Mouse (Mus musculus): ENCODE results near the gene Hspg2. TPM values are rescaled to one million over a fixed set of nuclear protein-coding genes. Genes with fewer than 3 reads are reported as not detected.

Gene Hspg2
- polyA plus RNA-seq, 1 experiment from 2014 or later, result 56.3 TPM

DNA sequence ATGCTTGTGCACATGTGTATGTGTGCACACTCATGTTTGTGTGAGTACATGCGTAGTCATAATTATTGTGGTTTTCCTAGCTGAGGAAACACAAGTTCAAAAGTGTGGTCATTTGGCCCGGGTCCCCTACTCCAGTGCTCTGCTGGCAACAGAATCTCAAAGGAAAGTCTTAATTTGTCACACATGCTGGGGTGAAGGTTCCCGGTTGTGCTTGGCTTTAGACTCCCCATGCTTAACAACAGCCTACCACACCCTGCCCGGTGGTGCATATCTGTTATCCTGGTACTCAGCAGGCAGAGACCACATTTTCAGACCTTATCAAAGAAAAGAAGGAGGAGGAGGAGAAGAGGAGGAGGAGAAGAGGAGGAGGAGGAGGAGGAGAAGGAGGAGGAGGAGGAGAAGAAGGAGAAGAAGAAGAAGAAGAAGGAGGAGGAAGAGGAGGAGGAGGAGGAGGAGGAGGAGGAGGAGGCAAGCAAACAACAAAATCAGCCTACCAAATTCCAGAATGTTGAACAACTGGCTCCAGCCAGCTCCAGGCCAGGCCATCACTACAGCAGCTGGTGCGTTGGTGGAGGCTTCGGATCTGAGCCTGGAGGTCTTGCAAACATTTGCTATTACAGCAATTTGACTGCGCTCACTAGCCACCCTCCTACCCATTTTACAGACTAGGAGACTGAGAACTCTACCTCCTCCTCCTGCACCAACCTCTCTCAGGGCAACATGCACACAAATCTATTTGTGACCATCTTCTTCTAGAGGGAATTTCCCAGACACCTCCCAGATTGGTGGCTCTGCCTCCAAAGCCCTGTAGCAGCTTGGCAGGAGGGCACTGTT, 21.0 kb upstream of the Hspg2 start:
- WGBS, result 49% methylated on average over 7 of the region's 7 CpGs
- Histone ChIP-seq H3K27ac (ENCODE audit: low read length) (peak overlapping the region; percentile 82), H3K27me3 (ENCODE audit: control insufficient read depth, insufficient read depth, low read length) (no peaks in the 10 kb centered on the region), H3K9ac (ENCODE audit: low read length) (0 out of 2 replicates have a peak overlapping the region, but pooled peaks have one; percentile 44), H3K36me3 (ENCODE audit: control insufficient read depth, insufficient read depth) (no peaks in the 10 kb centered on the region), H3K4me3 (ENCODE audit: low read length) (no peak overlapping the region), H3K9me3 (replicated peaks; ENCODE audit: control insufficient read depth, low read length) (no peaks in the 10 kb centered on the region), H3K4me2 (ENCODE audit: low read depth, low read length) (peak overlapping the region; percentile 39), H3K4me1 (ENCODE audit: control insufficient read depth, insufficient read depth, low read length) (peaks cover 26% of the 10 kb centered on the region)
- ATAC-seq (replicated peaks; ENCODE audit: extremely low read depth, insufficient read depth, low FRiP score), result no peak

DNA sequence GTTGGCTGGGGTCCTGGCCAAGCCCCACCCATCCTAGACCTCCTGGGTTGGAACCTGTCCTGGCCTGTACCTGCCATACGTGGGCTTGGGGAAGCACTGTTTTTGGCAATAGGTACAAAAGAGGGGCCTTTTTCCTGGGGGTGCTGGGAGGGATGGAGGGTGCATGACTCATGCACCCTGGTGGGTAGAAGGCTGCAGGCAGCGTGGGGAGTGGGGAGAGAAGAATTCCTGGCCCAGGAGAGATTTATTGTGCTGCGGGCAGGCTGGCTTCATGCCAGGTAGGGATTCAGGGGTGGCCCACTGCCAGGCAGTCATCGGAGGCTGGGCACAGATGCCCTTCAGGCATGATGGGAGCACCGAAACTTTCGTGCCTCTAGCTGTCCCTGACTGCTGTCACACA, 20.4 kb upstream of the Hspg2 start:
- H3K4me2 ChIP-seq (ENCODE audit: low read depth, low read length), result peak overlapping the region; percentile 39
- peak; percentile 65 for ATAC-seq (replicated peaks; ENCODE audit: extremely low read depth, insufficient read depth, low FRiP score)
- no peak overlapping the region for H3K4me3 ChIP-seq (ENCODE audit: low read length)
- H3K27me3 ChIP-seq (ENCODE audit: control insufficient read depth, insufficient read depth, low read length), result no peaks in the 10 kb centered on the region
- H3K4me1 ChIP-seq (ENCODE audit: control insufficient read depth, insufficient read depth, low read length), result peaks cover 26% of the 10 kb centered on the region
- H3K9me3 ChIP-seq (replicated peaks; ENCODE audit: control insufficient read depth, low read length), result no peaks in the 10 kb centered on the region
- peak overlapping the region; percentile 44 for H3K9ac ChIP-seq (ENCODE audit: low read length)
- H3K36me3 ChIP-seq (ENCODE audit: control insufficient read depth, insufficient read depth), result no peaks in the 10 kb centered on the region
- 17% methylated on average over 6 of the region's 6 CpGs for WGBS
- peak overlapping the region; percentile 82 for H3K27ac ChIP-seq (ENCODE audit: low read length)

DNA sequence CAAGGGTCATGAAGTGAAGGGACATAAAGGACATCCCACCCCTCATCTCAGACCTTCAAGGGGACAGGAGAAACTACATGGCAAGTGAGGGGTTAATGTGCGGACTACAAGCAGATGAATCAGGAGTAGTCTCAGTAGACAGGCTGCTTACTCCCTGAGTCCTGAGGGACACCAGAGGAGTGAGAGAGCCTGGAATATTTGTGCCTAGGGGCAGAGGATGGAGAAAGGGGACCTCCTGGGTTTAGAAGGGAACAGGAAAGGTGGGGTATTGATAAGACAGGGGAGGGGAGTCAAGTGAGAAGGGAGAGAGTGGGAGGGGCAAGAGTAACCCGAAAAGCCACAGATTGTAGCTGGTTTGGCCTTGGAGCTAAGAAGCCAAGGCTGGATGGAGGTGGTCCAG, 19.9 kb upstream of the Hspg2 start:
- peak overlapping the region; percentile 82 for H3K27ac ChIP-seq (ENCODE audit: low read length)
- 0 out of 2 replicates have a peak, but pooled peaks have one; percentile 30 for ATAC-seq (replicated peaks; ENCODE audit: extremely low read depth, insufficient read depth, low FRiP score)
- peaks cover 26% of the 10 kb centered on the region for H3K4me1 ChIP-seq (ENCODE audit: control insufficient read depth, insufficient read depth, low read length)
- 30% methylated on average over 2 of the region's 2 CpGs for WGBS
- H3K27me3 ChIP-seq (ENCODE audit: control insufficient read depth, insufficient read depth, low read length), result no peaks in the 10 kb centered on the region
- no peak overlapping the region for H3K4me3 ChIP-seq (ENCODE audit: low read length)
- no peaks in the 10 kb centered on the region for H3K9me3 ChIP-seq (replicated peaks; ENCODE audit: control insufficient read depth, low read length)
- H3K4me2 ChIP-seq (ENCODE audit: low read depth, low read length), result peak overlapping the region; percentile 39; the same call in 1 of the 2 replicates
- peak overlapping the region; percentile 44 for H3K9ac ChIP-seq (ENCODE audit: low read length)
- H3K36me3 ChIP-seq (ENCODE audit: control insufficient read depth, insufficient read depth), result no peaks in the 10 kb centered on the region

DNA sequence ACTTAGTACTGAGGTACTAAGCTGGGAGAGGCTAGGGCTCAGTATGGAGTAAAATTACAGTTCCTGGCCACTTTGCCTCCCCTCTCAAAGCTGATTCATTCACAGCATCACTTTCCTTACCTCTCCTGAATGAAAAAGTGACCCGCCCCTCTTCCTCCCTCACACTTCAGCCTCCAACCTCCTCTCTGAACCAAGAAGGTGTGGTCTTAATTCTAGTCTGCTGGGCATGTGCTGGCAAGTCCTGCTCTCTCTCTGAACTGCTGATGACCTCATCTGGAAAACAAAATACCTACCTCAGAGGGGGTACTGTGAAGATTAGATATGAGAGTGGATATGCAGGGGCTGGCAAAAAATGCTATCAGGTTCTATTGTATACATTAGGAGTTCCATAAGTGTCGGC, 19.4 kb upstream of the Hspg2 start:
- Histone ChIP-seq H3K9ac (ENCODE audit: low read length) (no peak overlapping the region), H3K27ac (ENCODE audit: low read length) (peak overlapping the region; percentile 82), H3K36me3 (ENCODE audit: control insufficient read depth, insufficient read depth) (no peaks in the 10 kb centered on the region), H3K9me3 (replicated peaks; ENCODE audit: control insufficient read depth, low read length) (no peaks in the 10 kb centered on the region), H3K4me1 (ENCODE audit: control insufficient read depth, insufficient read depth, low read length) (peaks cover 28% of the 10 kb centered on the region), H3K4me3 (ENCODE audit: low read length) (no peak overlapping the region), H3K4me2 (ENCODE audit: low read depth, low read length) (no peak overlapping the region), H3K27me3 (ENCODE audit: control insufficient read depth, insufficient read depth, low read length) (no peaks in the 10 kb centered on the region)
- whole genome bisulfite sequencing, result 51% methylated on average over 2 of the region's 2 CpGs
- no peak for ATAC-seq (replicated peaks; ENCODE audit: extremely low read depth, insufficient read depth, low FRiP score)

DNA sequence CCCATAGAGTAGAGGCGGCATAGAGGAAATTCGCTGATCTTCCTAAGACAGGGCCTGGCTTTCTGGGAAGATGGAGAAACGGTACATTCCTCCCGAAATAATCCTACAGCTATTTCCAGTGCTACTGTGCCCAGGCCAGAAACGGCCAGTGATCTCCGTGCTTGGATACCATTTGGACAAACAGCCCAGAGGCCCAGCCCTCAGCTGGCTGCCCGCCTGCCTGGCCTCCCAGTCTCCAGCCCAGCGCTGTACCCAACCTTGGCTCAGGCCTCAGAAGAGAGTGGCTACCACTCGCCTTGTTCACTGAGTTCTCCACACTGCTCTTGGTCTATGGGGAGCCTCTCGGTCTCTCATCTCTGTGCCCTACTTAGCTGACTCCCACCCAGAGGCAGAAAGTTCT, 18.9 kb upstream of the Hspg2 start:
- H3K4me2 ChIP-seq (ENCODE audit: low read depth, low read length), result no peak overlapping the region
- 70% methylated on average over 10 of the region's 10 CpGs for WGBS
- no peak overlapping the region for H3K9ac ChIP-seq (ENCODE audit: low read length)
- peak overlapping the region; percentile 16; the same call in 1 of the 2 replicates for H3K27ac ChIP-seq (ENCODE audit: low read length)
- H3K36me3 ChIP-seq (ENCODE audit: control insufficient read depth, insufficient read depth), result no peaks in the 10 kb centered on the region
- ATAC-seq (replicated peaks; ENCODE audit: extremely low read depth, insufficient read depth, low FRiP score), result no peak
- no peak overlapping the region for H3K4me3 ChIP-seq (ENCODE audit: low read length)
- peaks cover 28% of the 10 kb centered on the region for H3K4me1 ChIP-seq (ENCODE audit: control insufficient read depth, insufficient read depth, low read length)
- H3K9me3 ChIP-seq (replicated peaks; ENCODE audit: control insufficient read depth, low read length), result no peaks in the 10 kb centered on the region
- no peaks in the 10 kb centered on the region for H3K27me3 ChIP-seq (ENCODE audit: control insufficient read depth, insufficient read depth, low read length)

DNA sequence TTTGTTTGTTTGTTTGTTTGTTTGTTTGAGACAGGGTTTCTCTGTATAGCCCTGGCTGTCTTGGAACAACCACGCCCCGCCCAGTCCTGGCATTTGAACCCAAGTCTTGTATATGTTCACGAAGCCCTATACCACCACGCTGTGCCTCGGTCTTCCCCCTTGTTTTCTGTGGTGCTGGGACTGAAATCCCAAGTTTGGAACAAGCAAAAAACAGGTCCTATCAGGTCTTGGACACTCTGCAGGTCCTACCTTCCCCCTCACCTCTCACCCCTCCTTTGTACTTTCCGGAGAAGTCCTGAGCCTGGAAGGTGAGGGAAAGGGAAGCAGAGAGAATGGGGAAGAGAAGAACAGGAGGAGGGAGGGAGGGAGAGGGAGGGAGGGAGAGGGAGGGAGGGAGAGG, 16.4 kb upstream of the Hspg2 start:
- 94% methylated on average over 6 of the region's 6 CpGs for WGBS
- Histone ChIP-seq H3K4me3 (ENCODE audit: low read length) (no peak overlapping the region), H3K9ac (ENCODE audit: low read length) (no peak overlapping the region), H3K9me3 (replicated peaks; ENCODE audit: control insufficient read depth, low read length) (no peaks in the 10 kb centered on the region), H3K4me2 (ENCODE audit: low read depth, low read length) (no peak overlapping the region), H3K27ac (ENCODE audit: low read length) (no peak overlapping the region), H3K36me3 (ENCODE audit: control insufficient read depth, insufficient read depth) (no peaks in the 10 kb centered on the region), H3K4me1 (ENCODE audit: control insufficient read depth, insufficient read depth, low read length) (peaks cover 28% of the 10 kb centered on the region), H3K27me3 (ENCODE audit: control insufficient read depth, insufficient read depth, low read length) (no peaks in the 10 kb centered on the region)
- ATAC-seq (replicated peaks; ENCODE audit: extremely low read depth, insufficient read depth, low FRiP score), result no peak

DNA sequence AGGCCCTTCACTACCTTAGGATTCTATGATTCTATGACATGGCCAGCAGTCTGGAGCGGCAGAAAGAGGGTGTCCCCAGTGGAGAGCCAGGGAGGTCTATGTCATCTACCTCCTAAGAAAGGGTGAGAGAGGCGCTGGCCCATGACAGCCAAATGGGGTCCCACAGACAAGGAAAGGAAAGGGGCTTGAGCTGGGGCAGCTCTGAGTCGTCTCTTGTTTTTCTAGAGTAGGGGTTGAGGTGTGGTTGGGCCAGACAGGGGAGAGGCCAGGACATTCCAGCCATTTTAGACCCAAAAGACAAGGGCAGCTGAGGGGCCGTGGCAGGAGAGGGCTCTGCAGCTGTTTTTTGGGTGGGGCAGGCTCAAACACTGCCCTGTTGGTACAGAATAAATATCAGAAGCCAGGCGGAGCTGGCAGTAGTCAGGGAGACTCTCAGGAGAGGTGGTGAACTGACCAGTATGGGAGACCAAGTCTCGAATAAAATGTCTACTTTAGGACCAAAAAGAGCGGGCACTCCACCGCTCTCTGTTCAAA, 15.3 kb upstream of the Hspg2 start, which contains the start of gene 1700013G24Rik:
Gene 1700013G24Rik, plus strand, starts transcription at position 51 of the 534 bp plus-strand sequence.
- H3K27me3 ChIP-seq (ENCODE audit: control insufficient read depth, insufficient read depth, low read length), result no peaks in the 10 kb centered on the region
- H3K27ac ChIP-seq (ENCODE audit: low read length), result no peak within 1 kb of the TSS
- H3K36me3 ChIP-seq (ENCODE audit: control insufficient read depth, insufficient read depth), result no peaks in the 10 kb centered on the region
- peaks cover 19% of the 10 kb centered on the region for H3K4me1 ChIP-seq (ENCODE audit: control insufficient read depth, insufficient read depth, low read length)
- no peak within 1 kb of the TSS for H3K4me3 ChIP-seq (ENCODE audit: low read length)
- no peak within 1 kb of the TSS for H3K4me2 ChIP-seq (ENCODE audit: low read depth, low read length)
- H3K9ac ChIP-seq (ENCODE audit: low read length), result no peak within 1 kb of the TSS
- WGBS, result 84% methylated on average over 8 of the region's 8 CpGs
- no peak for ATAC-seq (replicated peaks; ENCODE audit: extremely low read depth, insufficient read depth, low FRiP score)
- H3K9me3 ChIP-seq (replicated peaks; ENCODE audit: control insufficient read depth, low read length), result no peaks in the 10 kb centered on the region

DNA sequence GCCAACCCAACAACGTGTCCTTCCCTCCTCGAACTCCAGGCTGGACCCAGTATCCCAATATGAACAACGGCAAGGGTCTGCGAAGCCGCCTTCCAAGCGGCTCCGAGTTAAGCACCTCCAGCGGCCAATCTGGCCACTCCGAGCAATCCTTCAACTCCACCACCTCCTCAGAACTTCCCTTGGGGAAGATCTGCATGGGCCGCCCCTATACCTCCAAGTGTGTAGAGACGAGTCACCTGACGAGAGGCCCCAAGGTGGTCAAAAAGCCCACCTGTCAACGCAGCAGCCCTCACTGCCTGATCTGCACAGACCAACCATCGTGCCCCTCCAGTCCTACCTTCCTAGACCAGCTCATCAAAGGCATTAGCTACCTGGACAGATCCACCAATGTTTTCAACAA, 14.0 kb upstream of the Hspg2 start:
- 85% methylated on average over 14 of the region's 14 CpGs for WGBS
- H3K9ac ChIP-seq (ENCODE audit: low read length), result no peak overlapping the region
- H3K4me3 ChIP-seq (ENCODE audit: low read length), result no peak overlapping the region
- no peaks in the 10 kb centered on the region for H3K27me3 ChIP-seq (ENCODE audit: control insufficient read depth, insufficient read depth, low read length)
- no peak overlapping the region for H3K27ac ChIP-seq (ENCODE audit: low read length)
- no peaks in the 10 kb centered on the region for H3K36me3 ChIP-seq (ENCODE audit: control insufficient read depth, insufficient read depth)
- no peak overlapping the region for H3K4me2 ChIP-seq (ENCODE audit: low read depth, low read length)
- no peaks in the 10 kb centered on the region for H3K9me3 ChIP-seq (replicated peaks; ENCODE audit: control insufficient read depth, low read length)
- ATAC-seq (replicated peaks; ENCODE audit: extremely low read depth, insufficient read depth, low FRiP score), result no peak
- peaks cover 10% of the 10 kb centered on the region; the same call in 1 of the 2 replicates for H3K4me1 ChIP-seq (ENCODE audit: control insufficient read depth, insufficient read depth, low read length)

DNA sequence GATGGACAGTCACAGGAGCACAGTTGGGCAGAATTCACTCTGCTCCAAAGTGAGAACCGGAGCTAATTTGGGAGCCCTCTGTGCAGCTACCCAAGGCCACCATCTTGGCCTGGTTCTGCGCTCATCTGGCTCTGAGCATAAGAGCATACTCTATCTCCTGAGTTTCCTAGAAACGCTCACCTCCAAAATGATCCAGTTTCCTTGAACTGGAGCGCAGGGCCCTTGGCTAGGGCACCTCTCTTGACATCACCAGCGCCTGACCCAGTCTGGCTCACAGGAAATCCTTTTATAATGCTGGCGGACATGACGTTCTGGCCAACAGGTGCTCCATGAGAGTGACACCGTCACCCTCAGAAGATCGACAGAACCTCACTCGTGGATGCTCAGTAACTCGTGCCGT, 12.0 kb upstream of the Hspg2 start:
- ATAC-seq (replicated peaks; ENCODE audit: extremely low read depth, insufficient read depth, low FRiP score), result no peak
- Histone ChIP-seq H3K4me2 (ENCODE audit: low read depth, low read length) (no peak overlapping the region), H3K36me3 (ENCODE audit: control insufficient read depth, insufficient read depth) (no peaks in the 10 kb centered on the region), H3K9me3 (replicated peaks; ENCODE audit: control insufficient read depth, low read length) (no peaks in the 10 kb centered on the region), H3K9ac (ENCODE audit: low read length) (no peak overlapping the region), H3K27me3 (ENCODE audit: control insufficient read depth, insufficient read depth, low read length) (no peaks in the 10 kb centered on the region), H3K4me3 (ENCODE audit: low read length) (no peak overlapping the region), H3K27ac (ENCODE audit: low read length) (no peak overlapping the region), H3K4me1 (ENCODE audit: control insufficient read depth, insufficient read depth, low read length) (peaks cover 7% of the 10 kb centered on the region; the same call in 1 of the 2 replicates)
- WGBS, result 81% methylated on average over 12 of the region's 12 CpGs

Measured in heart, embryonic 16.5 days (tissue).